Mouse (Mus musculus) midbrain, postnatal 0 days (tissue): ENCODE data around the gene Slc2a12. TPM values are rescaled to one million over a fixed set of nuclear protein-coding genes. Genes with fewer than 3 reads are reported as not detected.

Experiments used
- ATAC-seq: fragments of 200-750 bp; cut with Nextera tagmentation; 2 replicates; pipeline ENCODE4 v1.8.0; 2017; ENCODE audit warnings: moderate number of reproducible peaks, mild to moderate bottlenecking, moderate TSS enrichment, moderate library complexity; ENCODE audit not compliant: low FRiP score
- DNase-seq: peaks from one replicate; pipeline ENCODE4 v3.0.0-alpha.2; 2015; ENCODE audit warnings: low spot score
- H3K27ac ChIP-seq: fragments of 300-500 bp; sonication (generic); 2 replicates; pipeline ENCODE4 v1.5.1; 2014; ENCODE audit warnings: low read depth, mild to moderate bottlenecking, low read length, mixed read lengths
- H3K27me3 ChIP-seq: fragments of 300-500 bp; sonication (generic); 2 replicates; pipeline ENCODE4 v1.6.1; 2014; ENCODE audit warnings: low read length, control low read depth, mixed read lengths; ENCODE audit not compliant: insufficient read depth
- H3K36me3 ChIP-seq: fragments of 300-500 bp; sonication (generic); 2 replicates; pipeline ENCODE4 v1.6.1; 2014; ENCODE audit warnings: low read length, control low read depth, mixed read lengths; ENCODE audit not compliant: insufficient read depth
- H3K4me1 ChIP-seq: fragments of 300-500 bp; sonication (generic); 2 replicates; pipeline ENCODE4 v1.6.1; 2014; ENCODE audit warnings: mild to moderate bottlenecking, control low read depth, antibody characterized with exemption, low read length, mixed read lengths; ENCODE audit not compliant: insufficient read depth
- H3K4me2 ChIP-seq: fragments of 300-500 bp; sonication (generic); 2 replicates; pipeline ENCODE4 v1.6.1; 2014; ENCODE audit warnings: low read depth, mild to moderate bottlenecking, low read length, mixed read lengths; ENCODE audit not compliant: poor library complexity, severe bottlenecking
- H3K4me3 ChIP-seq: fragments of 300-500 bp; sonication (generic); 2 replicates; pipeline ENCODE4 v1.5.1; 2014; ENCODE audit warnings: low read depth, mild to moderate bottlenecking, low read length, moderate library complexity
- H3K9ac ChIP-seq: fragments of 300-500 bp; sonication (generic); replicated peaks from 2 replicates; pipeline ENCODE4 v1.6.1; 2014; ENCODE audit warnings: mild to moderate bottlenecking, low read length, moderate library complexity, mixed read lengths; ENCODE audit not compliant: poor library complexity, severe bottlenecking
- H3K9me3 ChIP-seq: fragments of 300-500 bp; sonication (generic); 2 replicates; pipeline ENCODE4 v1.6.1; 2016; ENCODE audit warnings: low read length, control low read depth
- CTCF ChIP-seq: IDR thresholded peaks from 2 replicates; pipeline ENCODE4 v1.5.1; 2016; ENCODE audit warnings: antibody characterized with exemption, mild to moderate bottlenecking
- WGBS: fragments of 180-500 bp; shearing (Covaris S2); extraction: QIAGEN DNeasy Blood & Tissue Kit; methylation state at CpG from one replicate; pipeline ENCODE4 v1.1.7; 2014; 5-methylcytosine and 5-hydroxymethylcytosine counted together
- polyA plus RNA-seq: library from polyadenylated mRNA; unstranded; fragments of >200 nt; fragmentation: Nextera tagmentation; extraction: Ambion mirVana; gene quantifications from 2 replicates; pipeline ENCODE4 v1.2.1, GENCODE M21; 2015
- total RNA-seq: library from RNA; depleted of rRNA; stranded (reverse); fragments of >200 nt; gene quantifications from 2 replicates; pipeline ENCODE4 v1.2.3, GENCODE M21; 2014; rRNA removed

Gene Slc2a12
- total RNA-seq: 7.2 and 7.8 TPM in 2 replicates
- 5.8 and 6.0 TPM in 2 replicates for polyA plus RNA-seq

DNA sequence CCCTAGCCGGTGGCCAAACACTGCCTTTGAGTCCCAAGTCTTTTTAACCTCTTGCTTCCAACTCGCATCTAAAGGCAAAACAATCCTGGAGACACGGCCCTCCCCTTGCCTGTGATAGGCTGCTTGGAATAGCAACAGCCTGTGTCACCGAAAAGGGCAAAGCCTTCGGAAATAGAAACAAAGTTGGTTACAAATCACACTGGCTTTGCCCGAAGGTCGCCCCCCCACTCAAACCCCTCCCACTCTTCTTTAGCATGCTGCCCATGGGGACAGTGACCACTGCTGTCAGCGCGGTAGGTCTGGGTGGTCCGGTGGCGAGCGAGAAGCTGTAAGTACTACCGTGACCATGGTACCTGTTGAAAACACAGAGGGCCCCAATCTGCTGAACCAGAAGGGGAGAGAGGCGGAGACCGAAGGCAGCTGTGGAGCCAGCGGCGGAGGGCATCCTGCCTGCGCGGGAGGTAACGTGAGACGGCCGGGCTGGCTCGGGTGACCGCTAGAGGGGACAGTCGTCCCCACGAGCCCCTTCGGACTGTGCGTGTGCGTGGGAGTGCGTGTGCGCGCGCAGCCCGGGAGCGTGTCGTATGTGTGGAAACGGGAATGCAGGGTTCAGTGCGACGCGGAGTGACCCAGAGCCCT, at the start of gene Slc2a12:
Slc2a12 (plus strand) TSS at position 159 of the 639 bp plus-strand sequence.
- Histone ChIP-seq H3K9me3 (no peaks in the 10 kb centered on the region), H3K4me1 (no peaks in the 10 kb centered on the region), H3K27me3 (no peaks in the 10 kb centered on the region), H3K4me2 (peak within 1 kb of the TSS; percentile 90), H3K27ac (peak within 1 kb of the TSS; percentile 27; the same call in 1 of the 2 replicates), H3K4me3 (peak within 1 kb of the TSS; percentile 53), H3K9ac (peak within 1 kb of the TSS; percentile 53), H3K36me3 (no peaks in the 10 kb centered on the region)
- peak; percentile 90 for ATAC-seq
- DNase-seq: peak; percentile 75
- under 1% methylated on average over 40 of the region's 40 CpGs for WGBS
- TF ChIP-seq CTCF: peak; percentile 53

- no peaks in the 10 kb centered on the region for H3K4me1 ChIP-seq
- no peak overlapping the region for H3K9ac ChIP-seq
- H3K27me3 ChIP-seq: no peaks in the 10 kb centered on the region
- no peak overlapping the region for H3K27ac ChIP-seq
- 85% methylated on average over 8 of the region's 8 CpGs for WGBS
- ATAC-seq (peak; percentile 18; the same call in 1 of the 2 replicates), DNase-seq (no peak)
- H3K4me3 ChIP-seq: no peak overlapping the region
- no peak overlapping the region for H3K4me2 ChIP-seq
- no peaks in the 10 kb centered on the region for H3K9me3 ChIP-seq
- TF ChIP-seq CTCF: no peak
- no peaks in the 10 kb centered on the region for H3K36me3 ChIP-seq
These were observed 45.8 kb upstream of the Slc2a12 start for GRCm38 (mm10) chr10:22598908-22599480.

- no peaks in the 10 kb centered on the region for H3K4me1 ChIP-seq
- H3K27ac ChIP-seq: no peak overlapping the region
- no peaks in the 10 kb centered on the region for H3K9me3 ChIP-seq
- WGBS: 84% methylated on average over 6 of the region's 6 CpGs
- ATAC-seq (no peak), DNase-seq (no peak)
- no peak overlapping the region for H3K9ac ChIP-seq
- H3K27me3 ChIP-seq: no peaks in the 10 kb centered on the region
- no peak overlapping the region for H3K4me3 ChIP-seq
- H3K36me3 ChIP-seq: no peaks in the 10 kb centered on the region
- no peak overlapping the region for H3K4me2 ChIP-seq
- no peak for TF ChIP-seq CTCF
These were observed 43.8 kb upstream of the Slc2a12 start for GRCm38 (mm10) chr10:22601046-22601445.

GRCm38 (mm10) chr10:22604801-22605200, 40.0 kb upstream of the Slc2a12 start:
- ATAC-seq: no peak
- H3K27me3 ChIP-seq: no peaks in the 10 kb centered on the region
- DNase-seq: no peak

GRCm38 (mm10) chr10:22608273-22608672, 36.5 kb upstream of the Slc2a12 start:
- 0 out of 2 replicates have a peak, but pooled peaks cover 3% of the 10 kb centered on the region for H3K4me1 ChIP-seq
- no peaks in the 10 kb centered on the region for H3K27me3 ChIP-seq
- H3K9ac ChIP-seq: no peak overlapping the region
- H3K4me3 ChIP-seq: no peak overlapping the region
- TF ChIP-seq CTCF: no peak
- DNase-seq (no peak), ATAC-seq (no peak)
- WGBS: 77% methylated on average over 5 of the region's 5 CpGs
- H3K9me3 ChIP-seq: no peaks in the 10 kb centered on the region
- no peaks in the 10 kb centered on the region for H3K36me3 ChIP-seq
- no peak overlapping the region for H3K4me2 ChIP-seq
- no peak overlapping the region for H3K27ac ChIP-seq

More at GRCm38 (mm10) chr10:22604801-22605200, 40.0 kb upstream of the Slc2a12 start:
- no peak for TF ChIP-seq CTCF
- Histone ChIP-seq H3K4me3 (no peak overlapping the region), H3K4me2 (no peak overlapping the region), H3K9me3 (no peaks in the 10 kb centered on the region), H3K4me1 (0 out of 2 replicates have a peak, but pooled peaks cover 3% of the 10 kb centered on the region), H3K36me3 (no peaks in the 10 kb centered on the region), H3K27ac (no peak overlapping the region), H3K9ac (no peak overlapping the region)
- 68% methylated on average over 2 of the region's 2 CpGs for WGBS

- Histone ChIP-seq H3K27ac (peak overlapping the region; percentile 43; the same call in 1 of the 2 replicates), H3K27me3 (no peaks in the 10 kb centered on the region), H3K9ac (peak overlapping the region; percentile 46; the same call in 1 of the 2 replicates), H3K4me2 (peak overlapping the region; percentile 51), H3K4me3 (peak overlapping the region; percentile 17; the same call in 1 of the 2 replicates), H3K36me3 (no peaks in the 10 kb centered on the region), H3K4me1 (0 out of 2 replicates have a peak, but pooled peaks cover 3% of the 10 kb centered on the region), H3K9me3 (no peaks in the 10 kb centered on the region)
- DNase-seq (peak; percentile 68), ATAC-seq (peak; percentile 41; the same call in 1 of the 2 replicates)
- 0% methylated on average over 11 of the region's 11 CpGs for WGBS
- no peak for TF ChIP-seq CTCF
These were observed 35.9 kb upstream of the Slc2a12 start for GRCm38 (mm10) chr10:22608799-22609357.
